In the genomic region with DNA sequence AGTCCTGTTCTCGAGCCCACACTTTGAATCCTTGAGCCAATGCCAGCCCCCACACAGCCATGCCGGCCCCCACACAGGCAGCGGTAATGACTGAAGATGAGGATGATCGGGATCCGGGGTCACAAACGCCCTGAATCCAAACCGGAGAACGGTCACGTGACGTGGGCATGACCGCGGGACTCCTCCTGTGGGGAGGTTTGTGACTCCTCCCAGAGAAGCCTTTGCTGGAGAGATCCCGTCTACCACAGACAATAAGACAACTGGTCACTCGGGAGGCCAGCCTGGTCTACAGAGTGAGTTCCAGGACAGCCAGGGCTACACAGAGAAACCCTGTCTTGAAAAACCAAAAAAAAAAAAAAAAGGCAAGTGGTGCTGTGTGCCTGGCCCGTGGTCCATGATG, we compare ENCODE assay signal across 26 mouse cellular contexts. TPM values are rescaled to one million over a fixed set of nuclear protein-coding genes. Genes with fewer than 3 reads are reported as not detected.
"Had no signal": no experiment of that assay in that cellular context is flagged by ENCODE, and none has a peak within 500 bp of the region (broad histone marks: within the 10 kb centered on the region; RNA-seq: fewer than 3 reads in every experiment).

No protein-coding gene starts in this region.

- ATAC-seq: liver, embryonic 12.5 days; midbrain, embryonic 13.5 days; midbrain, embryonic 16.5 days had no signal

- H3K4me2 ChIP-seq: limb, embryonic 12.5 days; limb, embryonic 15.5 days; liver, embryonic 12.5 days; liver, embryonic 15.5 days; lung, embryonic 15.5 days; midbrain, embryonic 13.5 days; stomach, embryonic 15.5 days had no signal

- H3K4me1 ChIP-seq: midbrain, embryonic 10.5 days; midbrain, embryonic 13.5 days had no signal

- H3K36me3 ChIP-seq: stomach, embryonic 15.5 days had no signal

- H3K27ac ChIP-seq: kidney, postnatal 0 days; limb, embryonic 12.5 days; limb, embryonic 15.5 days; liver, embryonic 12.5 days; liver, embryonic 15.5 days; lung, embryonic 15.5 days; midbrain, embryonic 10.5 days; midbrain, embryonic 13.5 days; stomach, embryonic 15.5 days had no signal

- H3K27me3 ChIP-seq: limb, embryonic 12.5 days; limb, embryonic 15.5 days; liver, embryonic 12.5 days; liver, embryonic 15.5 days; lung, embryonic 15.5 days; midbrain, embryonic 13.5 days; stomach, embryonic 15.5 days had no signal

- DNase-seq: kidney, adult 11 months; kidney, postnatal 25 days; left cerebral cortex, postnatal 4 days; lung, adult 18-20 months; lung, postnatal 10 days; lung, postnatal 36 days; right cerebral cortex, postnatal 25 days; spleen, adult 18-20 months; thymus, adult 2 months; thymus, postnatal 14 days; thymus, postnatal 4 days had no signal

- H3K9ac ChIP-seq: limb, embryonic 12.5 days; limb, embryonic 15.5 days; liver, embryonic 12.5 days; liver, embryonic 15.5 days; lung, embryonic 15.5 days; midbrain, embryonic 13.5 days; stomach, embryonic 15.5 days had no signal

- H3K4me3 ChIP-seq: limb, embryonic 12.5 days; limb, embryonic 15.5 days; liver, embryonic 12.5 days; liver, embryonic 15.5 days; lung, embryonic 15.5 days; megakaryocyte, embryonic 14.5 days; midbrain, embryonic 10.5 days; midbrain, embryonic 13.5 days; myocyte; stomach, embryonic 15.5 days had no signal

- H3K9me3 ChIP-seq: limb, embryonic 12.5 days; limb, embryonic 15.5 days; liver, embryonic 12.5 days; liver, embryonic 15.5 days; lung, embryonic 15.5 days; midbrain, embryonic 10.5 days; midbrain, embryonic 13.5 days; stomach, embryonic 15.5 days had no signal

RNA-seq across cellular contexts. Expression of a gene that starts 30.3 kb away (rescaled TPM):
- polyA plus RNA-seq: intestine, embryonic 14.5 days; kidney, postnatal 0 days; limb, embryonic 12.5 days; limb, embryonic 15.5 days; liver, embryonic 12.5 days; liver, embryonic 15.5 days; lung, embryonic 15.5 days; midbrain, embryonic 10.5 days; midbrain, embryonic 13.5 days; midbrain, embryonic 16.5 days; myocyte; neural tube, embryonic 11.5 days; neural tube, embryonic 14.5 days; stomach, embryonic 15.5 days; thymus, adult 2 months had no signal
